Mouse (Mus musculus): ENCODE results near the gene Cldn10.

Cldn10 gene

DNA sequence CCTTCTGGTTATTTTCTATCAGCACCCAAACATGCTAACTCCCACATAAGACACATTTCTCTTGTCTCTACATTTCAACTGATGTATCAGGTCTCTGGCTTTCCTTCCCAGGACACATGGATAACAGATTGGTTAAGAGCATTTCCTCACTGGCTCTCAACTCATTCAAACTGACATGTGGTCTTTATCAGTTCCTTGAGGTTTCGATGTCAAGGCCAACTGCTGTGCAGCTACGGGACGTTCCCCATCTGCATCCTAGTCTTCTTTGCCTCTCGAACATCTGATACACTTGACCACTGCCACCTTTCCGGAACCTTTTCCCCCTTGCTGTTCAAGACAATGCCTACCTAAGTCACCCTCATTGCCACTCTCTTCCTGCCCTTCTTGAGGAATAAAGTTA, 125.9 kb downstream of the Cldn10 start:
- no peak for DNase-seq (ENCODE audit: low read depth)

- peak; percentile 63 for DNase-seq (ENCODE audit: low read depth)
Measured at GRCm38 (mm10) chr14:118919025-118919424, 131.3 kb downstream of the Cldn10 start.

DNA sequence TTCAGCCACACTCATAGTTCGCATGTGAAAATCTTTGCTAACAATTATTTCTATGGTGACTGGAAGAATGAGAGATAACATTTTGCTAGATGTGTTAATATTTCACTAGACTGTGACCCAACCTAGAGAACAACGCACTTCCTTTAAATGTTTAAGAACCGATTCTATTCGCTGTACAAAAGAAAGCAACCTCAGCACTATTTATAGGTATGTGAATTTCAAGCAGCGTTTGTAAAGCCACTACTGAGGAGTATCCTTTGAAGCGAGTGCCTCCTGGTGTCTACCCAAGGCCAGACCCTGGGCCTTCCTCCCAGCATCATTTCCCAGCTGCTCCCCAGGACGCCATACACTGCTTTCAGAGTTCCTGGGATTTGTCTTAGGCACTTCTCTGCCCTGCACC, 132.9 kb downstream of the Cldn10 start:
- no peak for DNase-seq (ENCODE audit: low read depth)

DNA sequence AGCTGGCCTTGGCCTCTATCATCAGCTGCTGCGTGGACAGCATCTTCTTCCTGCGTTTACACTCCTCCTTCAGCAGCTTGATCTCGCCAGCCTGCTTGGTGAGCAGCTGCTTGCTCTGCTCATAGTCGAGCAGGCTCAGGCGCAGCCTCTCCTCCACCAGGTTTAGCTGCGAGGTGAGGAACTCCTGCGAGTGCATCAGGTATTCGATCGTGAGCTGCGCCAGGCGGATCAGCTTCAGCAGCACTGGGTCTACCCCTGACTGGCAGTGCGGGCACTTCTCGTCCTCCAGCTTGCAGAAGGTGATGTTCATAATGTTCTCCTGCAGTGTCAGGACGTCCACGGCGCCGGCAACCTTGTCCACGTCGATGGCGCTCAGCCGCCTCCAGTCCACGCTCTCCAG, 134.5 kb downstream of the Cldn10 start:
- no peak for DNase-seq (ENCODE audit: low read depth)

GRCm38 (mm10) chr14:118922667-118923184, 135.0 kb downstream of the Cldn10 start:
- DNase-seq (ENCODE audit: low read depth) = peak; percentile 42

All from induced T-regulatory cell, adult 2 months (primary cell).